Mouse (Mus musculus) limb, embryonic 11.5 days (tissue): Measurements from ENCODE around the gene Grap. TPM values are rescaled to one million over a fixed set of nuclear protein-coding genes. Genes with fewer than 3 reads are reported as not detected.

ENCODE experiments used
- ATAC-seq: fragments of 200-750 bp; cut with Nextera tagmentation; 2 replicates; pipeline ENCODE4 v1.8.0; 2017; ENCODE audit warnings: low read depth; ENCODE audit not compliant: insufficient number of reproducible peaks, low FRiP score, low TSS enrichment
- DNase-seq: peaks from one replicate; pipeline ENCODE4 v3.0.0-alpha.2; 2015; ENCODE audit warnings: low spot score
- H3K27ac ChIP-seq: fragments of 300-500 bp; sonication (generic); replicated peaks from 2 replicates; pipeline ENCODE4 v1.5.1; 2014; ENCODE audit warnings: low read depth, mild to moderate bottlenecking, low read length
- H3K27me3 ChIP-seq: fragments of 300-500 bp; sonication (generic); 2 replicates; pipeline ENCODE4 v1.6.1; 2014; ENCODE audit warnings: mild to moderate bottlenecking, low read length, mixed read lengths; ENCODE audit not compliant: control insufficient read depth, insufficient read depth
- H3K36me3 ChIP-seq: fragments of 300-500 bp; sonication (generic); 2 replicates; pipeline ENCODE4 v1.6.1; 2014; ENCODE audit warnings: mild to moderate bottlenecking, low read length, moderate library complexity, mixed read lengths; ENCODE audit not compliant: control insufficient read depth, insufficient read depth
- H3K4me1 ChIP-seq: fragments of 300-500 bp; sonication (generic); 2 replicates; pipeline ENCODE4 v1.6.1; 2014; ENCODE audit warnings: low read length, mixed read lengths; ENCODE audit not compliant: control insufficient read depth, insufficient read depth
- H3K4me2 ChIP-seq: fragments of 300-500 bp; sonication (generic); 2 replicates; pipeline ENCODE4 v1.6.1; 2014; ENCODE audit warnings: low read depth, mild to moderate bottlenecking, moderate library complexity; ENCODE audit not compliant: severe bottlenecking
- H3K4me3 ChIP-seq: fragments of 300-500 bp; sonication (generic); 2 replicates; pipeline ENCODE4 v1.5.1; 2014; ENCODE audit warnings: low read depth, low read length
- H3K9ac ChIP-seq: fragments of 300-500 bp; sonication (generic); 2 replicates; pipeline ENCODE4 v1.6.1; 2014; ENCODE audit warnings: mild to moderate bottlenecking, low read length
- H3K9me3 ChIP-seq: fragments of 300-500 bp; sonication (generic); 2 replicates; pipeline ENCODE4 v1.6.1; 2016; ENCODE audit warnings: low read length; ENCODE audit not compliant: control insufficient read depth
- WGBS: fragments of 180-500 bp; shearing (Covaris S2); extraction: QIAGEN DNeasy Blood & Tissue Kit; methylation state at CpG from one replicate; pipeline ENCODE4 v1.1.7; 2014; 5-methylcytosine and 5-hydroxymethylcytosine counted together
- polyA plus RNA-seq: library from polyadenylated mRNA; unstranded; fragments of >200 nt; fragmentation: Nextera tagmentation; extraction: Ambion mirVana; gene quantifications from 2 replicates; pipeline ENCODE4 v1.2.1, GENCODE M21; 2014

The Grap gene
- polyA plus RNA-seq, 1 experiment from 2014 or later = 5.2 TPM

- Histone ChIP-seq H3K36me3 (no peaks in the 10 kb centered on the region), H3K4me1 (no peaks in the 10 kb centered on the region), H3K9me3 (no peaks in the 10 kb centered on the region), H3K27me3 (no peaks in the 10 kb centered on the region), H3K4me3 (no peak within 1 kb of the TSS), H3K9ac (no peak within 1 kb of the TSS), H3K27ac (no peak within 1 kb of the TSS), H3K4me2 (no peak within 1 kb of the TSS)
- 84% methylated on average over 3 of the region's 3 CpGs for WGBS
- no peak for ATAC-seq
- DNase-seq = no peak
Measured at GRCm38 (mm10) chr11:61720636-61721035, 67.6 kb downstream of the Grap start, which contains the start of gene Slc5a10. TSS of gene Slc5a10 (minus strand) at chr11:61720826.

- Histone ChIP-seq H3K4me2 (no peak overlapping the region), H3K36me3 (peaks cover 2% of the 10 kb centered on the region; the same call in 1 of the 2 replicates), H3K27me3 (no peaks in the 10 kb centered on the region), H3K27ac (no peak overlapping the region), H3K9me3 (no peaks in the 10 kb centered on the region), H3K4me3 (no peak overlapping the region), H3K9ac (no peak overlapping the region), H3K4me1 (no peaks in the 10 kb centered on the region)
- no peak for DNase-seq
- WGBS = 88% methylated on average over 5 of the region's 5 CpGs
- no peak for ATAC-seq
Measured at GRCm38 (mm10) chr11:61722077-61722476, 69.0 kb downstream of the Grap start.

Other genes with a start within 250 kb of the Grap start
- 0.13 TPM in 1 of 2 replicates, not detected in the other for gene Rnf112, start 199.1 kb upstream of the Grap start, polyA plus RNA-seq
- 244 and 251 TPM in 2 replicates for gene Mfap4, start 167.8 kb upstream of the Grap start, polyA plus RNA-seq
- gene Mapk7, start 158.9 kb upstream of the Grap start, polyA plus RNA-seq = 58.6 and 63.6 TPM in 2 replicates
- 40.9 and 42.7 TPM in 2 replicates for gene B9d1, start 148.1 kb upstream of the Grap start, polyA plus RNA-seq
- 23.7 and 24.7 TPM in 2 replicates for gene Epn2, start 73.6 kb upstream of the Grap start, polyA plus RNA-seq
- gene Fam83g, start 30.8 kb downstream of the Grap start, polyA plus RNA-seq = 1.4 and 1.5 TPM in 2 replicates
- 0.10 and 0.11 TPM in 2 replicates for gene Slc5a10, start 67.6 kb downstream of the Grap start, polyA plus RNA-seq
- gene Prpsap2, start 108.8 kb downstream of the Grap start, polyA plus RNA-seq = 24.1 and 28.2 TPM in 2 replicates
- gene Ulk2, start 201.8 kb downstream of the Grap start, polyA plus RNA-seq = 17.7 and 21.4 TPM in 2 replicates